Mouse (Mus musculus): ENCODE measurements around the gene Gjc2.

- TF ChIP-seq CTCF (IDR thresholded peaks at IDR 0.05; ENCODE audit: borderline replicate concordance, extremely low read depth, insufficient read depth, insufficient read length): no peak
- TF ChIP-seq POLR2A (IDR thresholded peaks at IDR 0.05; ENCODE audit: borderline replicate concordance, extremely low read depth, insufficient read depth, insufficient read length, poor library complexity, severe bottlenecking): no peak
Measured at GRCm38 (mm10) chr11:59154220-59154619, 28.8 kb downstream of the Gjc2 start.
